Mouse (Mus musculus): ENCODE data around the gene Zmat3. TPM values are rescaled to one million over a fixed set of nuclear protein-coding genes. Genes with fewer than 3 reads are reported as not detected.

Gene Zmat3
- 8.4 TPM for total RNA-seq (2023)

GRCm38 (mm10) chr3:32365546-32366245, at the start of gene Zmat3:
Gene Zmat3, minus strand, starts transcription at chr3:32366014.

GRCm38 (mm10) chr3:32397461-32398174, 31.8 kb upstream of the Zmat3 start, which contains the start of gene Pik3ca:
Gene Pik3ca, plus strand, starts transcription at chr3:32397671.

Other genes with a start within 250 kb of the Zmat3 start
- gene Pik3ca, start 31.7 kb upstream of the Zmat3 start, total RNA-seq (2023), result 42.1 TPM
- gene Kcnmb3, start 126.2 kb upstream of the Zmat3 start, total RNA-seq (2023), result 0.68 TPM
- 37.4 TPM for gene Zfp639, start 144.2 kb upstream of the Zmat3 start, total RNA-seq (2023)
- gene Mfn1, start 163.5 kb upstream of the Zmat3 start, total RNA-seq (2023), result 45.6 TPM